Mouse (Mus musculus) intestine, postnatal 0 days (tissue): ENCODE measurements around the gene Tex14. TPM values are rescaled to one million over a fixed set of nuclear protein-coding genes. Genes with fewer than 3 reads are reported as not detected.

Experiments
- ATAC-seq: fragments of 200-750 bp; cut with Nextera tagmentation; 2 replicates; pipeline ENCODE4 v1.8.0; 2017; ENCODE audit warnings: mild to moderate bottlenecking, moderate TSS enrichment, moderate library complexity
- H3K27ac ChIP-seq: fragments of 300-500 bp; sonication (generic); 2 replicates; pipeline ENCODE4 v1.5.1; 2014; ENCODE audit warnings: mild to moderate bottlenecking, low read depth, low read length, moderate library complexity
- H3K27me3 ChIP-seq: fragments of 300-500 bp; sonication (generic); replicated peaks from 2 replicates; pipeline ENCODE4 v1.6.1; 2014; ENCODE audit warnings: low read length, mixed read lengths; ENCODE audit not compliant: control insufficient read depth, insufficient read depth
- H3K36me3 ChIP-seq: fragments of 300-500 bp; sonication (generic); 2 replicates; pipeline ENCODE4 v1.6.1; 2014; ENCODE audit warnings: mild to moderate bottlenecking, moderate library complexity; ENCODE audit not compliant: control insufficient read depth, insufficient read depth
- H3K4me1 ChIP-seq: fragments of 300-500 bp; sonication (generic); replicated peaks from 2 replicates; pipeline ENCODE4 v1.6.1; 2014; ENCODE audit warnings: antibody characterized with exemption, low read length, mixed read lengths; ENCODE audit not compliant: control insufficient read depth, insufficient read depth
- H3K4me2 ChIP-seq: fragments of 300-500 bp; sonication (generic); replicated peaks from 2 replicates; pipeline ENCODE4 v1.6.1; 2014; ENCODE audit warnings: low read depth, mild to moderate bottlenecking, moderate library complexity
- H3K4me3 ChIP-seq: fragments of 300-500 bp; sonication (generic); 2 replicates; pipeline ENCODE4 v1.5.1; 2014; ENCODE audit warnings: low read depth, low read length
- H3K9ac ChIP-seq: fragments of 300-500 bp; sonication (generic); 2 replicates; pipeline ENCODE4 v1.6.1; 2014; ENCODE audit warnings: mild to moderate bottlenecking, low read depth, low read length
- H3K9me3 ChIP-seq: fragments of 300-500 bp; sonication (generic); 2 replicates; pipeline ENCODE4 v1.6.1; 2016; ENCODE audit warnings: mixed run types; ENCODE audit not compliant: control insufficient read depth
- CTCF ChIP-seq: sonication (generic); IDR thresholded peaks from 2 replicates; pipeline ENCODE4 v1.5.1; 2016; ENCODE audit warnings: low read depth, mild to moderate bottlenecking, control low read depth, antibody characterized with exemption, moderate library complexity
- WGBS: fragments of 180-500 bp; shearing (Covaris S2); extraction: QIAGEN DNeasy Blood & Tissue Kit; methylation state at CpG from one replicate; pipeline ENCODE4 v1.1.7; 2014; 5-methylcytosine and 5-hydroxymethylcytosine counted together
- polyA plus RNA-seq: library from polyadenylated mRNA; unstranded; fragments of >200 nt; fragmentation: Nextera tagmentation; extraction: Ambion mirVana; gene quantifications from 2 replicates; pipeline ENCODE4 v1.2.1, GENCODE M21; 2015

The Tex14 gene
- polyA plus RNA-seq, 1 experiment from 2014 or later = 1.8 TPM

- no peak for TF ChIP-seq CTCF
- Histone ChIP-seq H3K27ac (no peak overlapping the region), H3K4me2 (no peak overlapping the region), H3K4me1 (no peaks in the 10 kb centered on the region), H3K9me3 (no peaks in the 10 kb centered on the region), H3K36me3 (no peaks in the 10 kb centered on the region), H3K4me3 (no peak overlapping the region), H3K9ac (no peak overlapping the region), H3K27me3 (no peaks in the 10 kb centered on the region)
- no peak for ATAC-seq
- 87% methylated on average over 4 of the region's 4 CpGs for WGBS
These were observed 148.5 kb downstream of the Tex14 start for GRCm38 (mm10) chr11:87553342-87553741.

GRCm38 (mm10) chr11:87554386-87554785 is 149.5 kb downstream of the Tex14 start:
- H3K9me3 ChIP-seq = no peaks in the 10 kb centered on the region
- TF ChIP-seq CTCF = no peak
- H3K4me3 ChIP-seq = no peak overlapping the region
- no peaks in the 10 kb centered on the region for H3K4me1 ChIP-seq
- 27% methylated on average over 5 of the region's 5 CpGs for WGBS
- H3K27me3 ChIP-seq = no peaks in the 10 kb centered on the region
- H3K4me2 ChIP-seq = no peak overlapping the region
- no peaks in the 10 kb centered on the region for H3K36me3 ChIP-seq
- no peak overlapping the region for H3K27ac ChIP-seq
- no peak overlapping the region for H3K9ac ChIP-seq
- ATAC-seq = no peak

GRCm38 (mm10) chr11:87555106-87555703 is 150.3 kb downstream of the Tex14 start:
- no peaks in the 10 kb centered on the region for H3K9me3 ChIP-seq
- no peak overlapping the region for H3K4me3 ChIP-seq
- no peaks in the 10 kb centered on the region for H3K4me1 ChIP-seq
- TF ChIP-seq CTCF = no peak
- WGBS = 16% methylated on average over 2 of the region's 2 CpGs
- no peak overlapping the region for H3K27ac ChIP-seq
- no peak overlapping the region for H3K4me2 ChIP-seq
- H3K27me3 ChIP-seq = no peaks in the 10 kb centered on the region
- H3K36me3 ChIP-seq = no peaks in the 10 kb centered on the region
- no peak for ATAC-seq
- H3K9ac ChIP-seq = no peak overlapping the region

- Histone ChIP-seq H3K27ac (no peak overlapping the region), H3K4me3 (no peak overlapping the region), H3K36me3 (no peaks in the 10 kb centered on the region), H3K9me3 (no peaks in the 10 kb centered on the region), H3K4me1 (no peaks in the 10 kb centered on the region), H3K9ac (no peak overlapping the region), H3K4me2 (no peak overlapping the region), H3K27me3 (no peaks in the 10 kb centered on the region)
- no peak for TF ChIP-seq CTCF
- WGBS = 69% methylated on average over 6 of the region's 6 CpGs
- no peak for ATAC-seq
These were observed 156.3 kb downstream of the Tex14 start for GRCm38 (mm10) chr11:87561208-87561607.

- 60% methylated on average over 3 of the region's 3 CpGs for WGBS
- Histone ChIP-seq H3K9me3 (no peaks in the 10 kb centered on the region), H3K36me3 (no peaks in the 10 kb centered on the region), H3K4me2 (no peak within 1 kb of the TSS), H3K9ac (no peak within 1 kb of the TSS), H3K4me1 (no peaks in the 10 kb centered on the region), H3K27ac (no peak within 1 kb of the TSS), H3K4me3 (no peak within 1 kb of the TSS), H3K27me3 (no peaks in the 10 kb centered on the region)
- no peak for TF ChIP-seq CTCF
- ATAC-seq = no peak
These were observed 161.6 kb downstream of the Tex14 start, which contains the start of gene Gm11492 for GRCm38 (mm10) chr11:87566501-87566900. TSS of gene Gm11492 (plus strand) at chr11:87566653.

- no peak for ATAC-seq
- H3K4me3 ChIP-seq = no peak within 1 kb of the TSS
These were observed 163.5 kb downstream of the Tex14 start, which contains the start of gene Sept4 for GRCm38 (mm10) chr11:87568255-87568953. TSS of gene Sept4 (plus strand) at chr11:87568903.

More at GRCm38 (mm10) chr11:87568255-87568953, 163.5 kb downstream of the Tex14 start, which contains the start of gene Sept4:
- no peaks in the 10 kb centered on the region for H3K27me3 ChIP-seq
- no peaks in the 10 kb centered on the region for H3K9me3 ChIP-seq
- WGBS = 76% methylated on average over 7 of the region's 7 CpGs
- no peak for TF ChIP-seq CTCF
- no peak within 1 kb of the TSS; the same call in 1 of the 2 replicates for H3K27ac ChIP-seq
- H3K36me3 ChIP-seq = no peaks in the 10 kb centered on the region
- H3K9ac ChIP-seq = no peak within 1 kb of the TSS
- H3K4me1 ChIP-seq = no peaks in the 10 kb centered on the region
- H3K4me2 ChIP-seq = no peak within 1 kb of the TSS
